Mouse (Mus musculus) embryonic facial prominence, embryonic 11.5 days (tissue): ENCODE results near the gene 2310034G01Rik. TPM values are rescaled to one million over a fixed set of nuclear protein-coding genes. Genes with fewer than 3 reads are reported as not detected.
A peak's percentile ranks its signal among the peaks of the same experiment; 100 is the strongest.

Experiments
- ATAC-seq: fragments of 200-750 bp; cut with Nextera tagmentation; replicated peaks from 2 replicates; pipeline ENCODE4 v1.8.0; 2017; ENCODE audit warnings: low read depth; ENCODE audit not compliant: insufficient number of reproducible peaks, low FRiP score, low TSS enrichment
- DNase-seq: peaks from one replicate; pipeline ENCODE4 v3.0.0-alpha.2; 2015; ENCODE audit warnings: low spot score
- H3K27ac ChIP-seq: fragments of 300-500 bp; sonication (generic); replicated peaks from 2 replicates; pipeline ENCODE4 v1.5.1; 2014; ENCODE audit warnings: mild to moderate bottlenecking, low read depth, low read length, control low read depth
- H3K27me3 ChIP-seq: fragments of 300-500 bp; sonication (generic); 2 replicates; pipeline ENCODE4 v1.6.1; 2014; ENCODE audit warnings: mild to moderate bottlenecking, low read length, moderate library complexity, mixed read lengths; ENCODE audit not compliant: control insufficient read depth, insufficient read depth
- H3K36me3 ChIP-seq: fragments of 300-500 bp; sonication (generic); replicated peaks from 2 replicates; pipeline ENCODE4 v1.6.1; 2014; ENCODE audit warnings: low read depth, mild to moderate bottlenecking, low read length, moderate library complexity, mixed read lengths; ENCODE audit not compliant: control insufficient read depth, insufficient read depth
- H3K4me1 ChIP-seq: fragments of 300-500 bp; sonication (generic); 2 replicates; pipeline ENCODE4 v1.6.1; 2014; ENCODE audit warnings: low read length, mixed read lengths; ENCODE audit not compliant: control insufficient read depth, insufficient read depth
- H3K4me2 ChIP-seq: fragments of 300-500 bp; sonication (generic); 2 replicates; pipeline ENCODE4 v1.6.1; 2014; ENCODE audit warnings: low read depth, mild to moderate bottlenecking, control low read depth, low read length, moderate library complexity
- H3K4me3 ChIP-seq: fragments of 300-500 bp; sonication (generic); 2 replicates; pipeline ENCODE4 v1.5.1; 2014; ENCODE audit warnings: low read depth, low read length, control low read depth
- H3K9ac ChIP-seq: fragments of 300-500 bp; sonication (generic); replicated peaks from 2 replicates; pipeline ENCODE4 v1.6.1; 2014; ENCODE audit warnings: mild to moderate bottlenecking, control low read depth, low read length
- H3K9me3 ChIP-seq: fragments of 300-500 bp; sonication (generic); replicated peaks from 2 replicates; pipeline ENCODE4 v1.6.1; 2016; ENCODE audit warnings: mild to moderate bottlenecking, low read length, inconsistent platforms, mixed read lengths; ENCODE audit not compliant: control insufficient read depth
- WGBS: fragments of 180-500 bp; shearing (Covaris S2); extraction: QIAGEN DNeasy Blood & Tissue Kit; methylation state at CpG from one replicate; pipeline ENCODE4 v1.1.7; 2014; 5-methylcytosine and 5-hydroxymethylcytosine counted together
- polyA plus RNA-seq: library from polyadenylated mRNA; unstranded; fragments of >200 nt; fragmentation: Nextera tagmentation; extraction: Ambion mirVana; gene quantifications from 2 replicates; pipeline ENCODE4 v1.2.1, GENCODE M21; 2014

Gene 2310034G01Rik
- polyA plus RNA-seq, 1 experiment from 2014 or later, result 1.1 TPM

DNA sequence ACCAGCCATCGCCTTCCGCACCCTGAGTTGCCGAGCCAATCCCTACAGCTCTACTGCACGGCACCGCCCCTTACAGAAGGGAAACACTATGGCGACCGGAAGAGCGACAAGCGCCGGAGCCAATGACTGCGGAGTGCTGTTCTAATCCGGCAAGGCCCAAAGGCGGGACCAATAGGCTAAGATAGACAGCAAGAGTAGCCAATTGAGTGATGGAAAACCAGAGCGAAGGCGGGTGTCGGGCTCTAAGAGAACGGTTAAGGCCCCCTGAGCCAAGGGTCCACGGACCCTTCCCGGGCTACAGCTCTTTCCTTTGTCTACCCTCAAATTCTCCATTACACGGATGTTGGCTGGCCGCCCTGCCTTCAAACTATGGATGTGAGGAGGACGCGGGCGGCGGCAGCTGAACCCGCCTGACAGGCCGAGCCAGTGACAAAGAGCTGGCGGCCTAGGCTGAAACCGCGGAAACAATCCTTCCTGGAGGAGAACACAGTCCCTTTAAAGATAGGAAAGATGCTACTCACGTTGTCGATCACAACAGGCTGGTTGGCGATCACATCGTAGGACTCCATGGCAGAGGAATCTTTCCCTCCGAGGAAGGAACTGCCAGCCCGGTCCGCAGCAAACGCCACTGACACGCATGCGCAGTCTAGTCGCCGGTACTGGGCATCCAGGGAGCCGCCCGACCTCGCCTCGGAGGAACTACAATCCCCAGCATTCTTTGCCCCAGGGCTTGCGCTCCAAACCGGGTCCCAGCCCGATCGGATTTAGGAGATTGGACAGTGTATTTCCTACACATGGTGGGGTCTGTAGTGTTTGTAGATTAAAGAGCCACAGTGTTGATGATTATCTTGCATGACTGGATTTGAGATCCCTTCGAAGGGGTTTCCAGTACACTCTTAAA, 45.3 kb upstream of the 2310034G01Rik start, which contains the start of gene Actr1a:
Gene Actr1a, minus strand, starts transcription at position 640 of the 901 bp plus-strand sequence.
- Histone ChIP-seq H3K4me2 (peak within 1 kb of the TSS; percentile 87), H3K4me1 (peaks cover 2% of the 10 kb centered on the region; the same call in 1 of the 2 replicates), H3K9ac (peak within 1 kb of the TSS; percentile 75), H3K27ac (no peak within 1 kb of the TSS), H3K9me3 (no peaks in the 10 kb centered on the region), H3K36me3 (no peaks in the 10 kb centered on the region), H3K4me3 (peak within 1 kb of the TSS; percentile 87), H3K27me3 (no peaks in the 10 kb centered on the region)
- peak; percentile 89 for ATAC-seq
- DNase-seq, result peak; percentile 100
- under 1% methylated on average over 51 of the region's 51 CpGs for WGBS

DNA sequence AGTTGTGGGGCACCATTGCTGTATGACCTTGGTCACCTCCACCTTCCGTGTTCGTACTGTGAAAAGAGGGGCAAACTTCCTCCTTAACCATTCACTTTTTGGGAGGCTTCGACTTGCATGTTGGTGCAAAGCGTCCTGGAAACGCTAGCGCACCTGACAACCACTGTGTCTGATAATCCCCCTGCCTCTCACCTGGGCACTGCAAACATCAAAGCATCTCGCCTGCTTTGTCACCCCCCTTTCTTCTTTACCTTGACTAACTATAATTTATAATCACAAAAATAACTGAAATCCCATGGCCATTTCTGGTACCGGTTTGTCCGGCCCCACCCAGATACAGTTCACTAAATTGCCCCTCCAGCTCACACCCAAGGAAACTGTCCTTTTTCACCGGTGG, 44.6 kb upstream of the 2310034G01Rik start:
- Histone ChIP-seq H3K27me3 (no peaks in the 10 kb centered on the region), H3K36me3 (no peaks in the 10 kb centered on the region), H3K4me2 (peak overlapping the region; percentile 87), H3K9me3 (no peaks in the 10 kb centered on the region), H3K4me3 (peak overlapping the region; percentile 76), H3K9ac (peak overlapping the region; percentile 46), H3K4me1 (peaks cover 2% of the 10 kb centered on the region; the same call in 1 of the 2 replicates), H3K27ac (no peak overlapping the region)
- WGBS, result 7% methylated on average over 10 of the region's 10 CpGs
- no peak for ATAC-seq
- no peak for DNase-seq

DNA sequence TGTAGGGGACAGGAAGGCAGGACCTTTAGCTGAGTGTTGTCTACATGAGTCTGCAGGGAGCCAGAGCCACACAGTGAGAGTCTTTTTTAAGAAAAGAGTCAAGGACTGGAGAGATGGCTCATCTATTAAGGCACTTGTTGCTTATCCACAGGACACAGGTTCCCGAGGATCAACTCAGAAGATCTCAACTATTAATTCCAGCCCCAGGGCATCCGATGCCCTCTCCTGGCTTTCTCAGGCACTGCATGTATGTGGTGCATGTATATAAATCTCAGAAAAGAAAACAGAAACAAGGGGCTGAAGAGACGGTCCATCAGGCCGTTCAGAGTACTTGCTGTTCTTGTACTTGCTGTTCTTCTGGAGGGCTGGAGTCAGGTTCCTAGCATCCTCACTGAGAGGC, 41.9 kb upstream of the 2310034G01Rik start:
- Histone ChIP-seq H3K27ac (no peak overlapping the region), H3K9ac (no peak overlapping the region), H3K4me3 (no peak overlapping the region), H3K27me3 (no peaks in the 10 kb centered on the region), H3K4me1 (no peaks in the 10 kb centered on the region), H3K4me2 (no peak overlapping the region), H3K36me3 (no peaks in the 10 kb centered on the region), H3K9me3 (no peaks in the 10 kb centered on the region)
- DNase-seq (peak; percentile 60), ATAC-seq (no peak)
- 36% methylated on average over 4 of the region's 4 CpGs for WGBS

DNA sequence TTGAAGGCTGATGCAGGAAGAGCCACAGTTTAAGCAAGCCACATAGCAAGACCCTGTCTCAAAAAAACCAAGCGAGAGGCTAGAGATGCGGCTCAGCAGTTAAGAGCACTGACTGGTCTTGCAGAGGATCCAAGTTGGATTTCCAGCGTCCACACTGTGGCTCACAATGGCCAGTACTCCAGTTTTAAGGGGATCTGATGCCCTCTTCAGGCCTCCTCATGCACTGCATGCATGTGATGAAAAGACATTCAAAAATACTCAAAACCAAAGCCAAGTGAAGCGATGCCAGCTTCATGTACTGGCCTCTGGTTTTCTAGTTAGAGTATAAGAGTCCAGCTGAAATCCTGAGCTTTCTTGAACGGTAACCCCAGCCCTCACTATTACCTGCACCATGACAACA, 39.8 kb upstream of the 2310034G01Rik start:
- peaks cover 1% of the 10 kb centered on the region for H3K36me3 ChIP-seq

DNA sequence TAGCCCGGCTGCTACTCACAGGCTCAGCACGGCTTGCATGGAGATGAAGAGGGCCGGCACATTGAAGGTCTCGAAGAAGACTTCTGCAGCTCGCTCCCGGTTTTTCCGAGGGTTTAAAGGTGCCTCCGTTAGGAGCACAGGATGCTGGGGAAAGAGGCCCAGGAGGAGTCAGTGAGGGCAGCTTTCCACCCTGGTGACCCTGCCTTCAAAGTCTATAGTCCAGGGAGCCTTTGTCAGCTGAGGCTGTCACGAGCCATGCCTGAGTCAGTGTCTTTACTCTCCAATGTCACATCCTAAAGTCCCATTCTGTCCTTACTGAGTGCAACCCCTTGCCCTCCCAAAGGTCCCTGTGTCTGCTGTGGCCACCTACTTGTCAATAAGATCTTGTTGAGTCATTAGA, 32.2 kb upstream of the 2310034G01Rik start:
- Histone ChIP-seq H3K27ac (no peak overlapping the region), H3K4me1 (no peaks in the 10 kb centered on the region), H3K9me3 (no peaks in the 10 kb centered on the region), H3K36me3 (peaks cover 39% of the 10 kb centered on the region), H3K27me3 (no peaks in the 10 kb centered on the region), H3K4me3 (no peak overlapping the region), H3K9ac (no peak overlapping the region), H3K4me2 (no peak overlapping the region)
- no peak for DNase-seq
- ATAC-seq, result no peak
- 88% methylated on average over 9 of the region's 9 CpGs for WGBS

More for the DNA sequence above, 39.8 kb upstream of the 2310034G01Rik start:
- ATAC-seq (no peak), DNase-seq (no peak)
- H3K4me1 ChIP-seq, result no peaks in the 10 kb centered on the region
- no peaks in the 10 kb centered on the region for H3K27me3 ChIP-seq
- no peak overlapping the region for H3K4me3 ChIP-seq
- 85% methylated on average over 5 of the region's 5 CpGs for WGBS
- no peak overlapping the region for H3K9ac ChIP-seq
- H3K27ac ChIP-seq, result no peak overlapping the region
- H3K4me2 ChIP-seq, result no peak overlapping the region
- H3K9me3 ChIP-seq, result no peaks in the 10 kb centered on the region

DNA sequence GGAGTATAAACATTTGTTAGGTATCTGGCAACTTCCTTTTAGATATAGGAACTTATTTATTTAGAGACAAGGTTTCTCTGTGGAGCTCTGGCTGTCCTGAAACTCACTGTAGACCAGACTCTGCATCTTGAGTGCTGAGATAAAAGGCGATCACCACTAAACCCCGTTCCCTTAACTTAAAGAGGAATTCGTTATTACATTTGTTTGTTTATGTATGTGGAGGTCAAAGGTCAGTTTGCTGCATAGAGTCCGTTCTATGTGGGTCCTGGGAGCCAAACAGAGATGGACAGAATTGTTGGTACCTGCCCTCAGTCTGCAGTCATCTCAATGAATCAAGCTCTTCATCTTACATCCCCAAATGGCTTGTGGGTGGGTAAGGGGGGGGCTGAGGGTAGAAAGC, 25.8 kb upstream of the 2310034G01Rik start:
- DNase-seq (no peak), ATAC-seq (no peak)
- H3K4me1 ChIP-seq, result no peaks in the 10 kb centered on the region
- peaks cover 14% of the 10 kb centered on the region for H3K36me3 ChIP-seq
- no peaks in the 10 kb centered on the region for H3K27me3 ChIP-seq
- no peak overlapping the region for H3K9ac ChIP-seq
- no peak overlapping the region for H3K4me3 ChIP-seq
- H3K4me2 ChIP-seq, result no peak overlapping the region
- WGBS, result 42% methylated on average over 4 of the region's 4 CpGs
- no peak overlapping the region for H3K27ac ChIP-seq
- H3K9me3 ChIP-seq, result no peaks in the 10 kb centered on the region

DNA sequence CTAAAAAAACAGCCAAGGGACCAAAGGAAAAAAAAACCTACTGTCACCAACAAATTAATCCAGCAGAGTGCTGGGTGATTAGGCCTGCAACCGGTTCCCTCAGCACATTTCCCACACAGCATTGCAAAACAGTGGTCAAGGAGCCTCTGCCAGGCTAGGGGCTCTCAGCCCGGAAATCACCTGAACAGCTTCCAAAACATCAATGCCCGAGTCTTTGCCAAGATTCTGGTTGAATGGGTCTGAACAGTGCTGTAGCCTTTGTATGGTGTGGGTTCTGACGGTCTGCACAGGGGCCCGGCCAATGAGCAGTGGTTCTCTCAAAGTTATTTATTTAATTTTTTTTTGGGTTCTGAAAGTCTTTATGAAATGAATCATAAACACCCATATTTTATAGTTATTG, 25.4 kb upstream of the 2310034G01Rik start:
- Histone ChIP-seq H3K4me1 (no peaks in the 10 kb centered on the region), H3K4me3 (no peak overlapping the region), H3K9me3 (no peaks in the 10 kb centered on the region), H3K36me3 (peaks cover 14% of the 10 kb centered on the region), H3K27me3 (no peaks in the 10 kb centered on the region), H3K4me2 (no peak overlapping the region), H3K27ac (no peak overlapping the region), H3K9ac (no peak overlapping the region)
- DNase-seq (no peak), ATAC-seq (no peak)
- 70% methylated on average over 5 of the region's 5 CpGs for WGBS

DNA sequence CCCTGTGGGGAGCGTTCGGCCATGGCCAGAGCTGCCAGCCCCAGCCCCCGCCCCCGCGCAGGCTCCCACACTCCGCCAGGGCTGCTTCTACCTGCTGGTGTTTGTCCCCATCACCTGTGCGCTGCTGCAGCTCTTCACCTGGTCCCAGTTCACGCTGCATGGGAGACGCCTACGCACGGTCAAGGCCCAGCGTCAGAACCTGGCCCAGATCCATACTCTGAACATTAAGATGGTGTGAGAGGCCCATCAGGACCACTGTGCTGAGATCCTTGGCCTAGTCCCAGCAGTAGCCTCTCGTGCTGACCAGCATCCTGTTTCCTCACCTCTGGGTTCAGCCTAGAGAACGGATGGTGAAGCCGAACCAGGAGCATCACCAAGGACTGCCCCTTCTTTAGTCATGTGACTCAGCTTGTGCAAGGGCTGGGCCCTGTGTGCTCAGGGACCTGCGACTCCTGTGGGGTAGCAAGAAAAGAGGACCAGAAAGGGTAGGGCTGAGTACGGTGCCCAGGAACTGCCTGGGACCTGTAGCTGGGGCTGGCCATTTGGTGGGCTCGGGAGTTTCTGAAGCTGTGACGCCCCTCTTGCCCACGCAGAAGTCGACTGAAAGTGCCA, 24.5 kb upstream of the 2310034G01Rik start:
- WGBS, result 51% methylated on average over 21 of the region's 21 CpGs

More for the DNA sequence above, 24.5 kb upstream of the 2310034G01Rik start:
- Histone ChIP-seq H3K27ac (no peak overlapping the region), H3K4me3 (no peak overlapping the region), H3K36me3 (peaks cover 14% of the 10 kb centered on the region), H3K9me3 (no peaks in the 10 kb centered on the region), H3K9ac (no peak overlapping the region), H3K27me3 (no peaks in the 10 kb centered on the region), H3K4me1 (no peaks in the 10 kb centered on the region), H3K4me2 (no peak overlapping the region)
- ATAC-seq, result no peak
- DNase-seq, result no peak
